Mouse (Mus musculus): ENCODE measurements at regions not wholly inside any gene's neighbourhood (a gene's known extent, or its start where the extent isn't known, plus 50 kb on each side); places are given as distances from the start of the nearest gene placed in this dataset.

DNA sequence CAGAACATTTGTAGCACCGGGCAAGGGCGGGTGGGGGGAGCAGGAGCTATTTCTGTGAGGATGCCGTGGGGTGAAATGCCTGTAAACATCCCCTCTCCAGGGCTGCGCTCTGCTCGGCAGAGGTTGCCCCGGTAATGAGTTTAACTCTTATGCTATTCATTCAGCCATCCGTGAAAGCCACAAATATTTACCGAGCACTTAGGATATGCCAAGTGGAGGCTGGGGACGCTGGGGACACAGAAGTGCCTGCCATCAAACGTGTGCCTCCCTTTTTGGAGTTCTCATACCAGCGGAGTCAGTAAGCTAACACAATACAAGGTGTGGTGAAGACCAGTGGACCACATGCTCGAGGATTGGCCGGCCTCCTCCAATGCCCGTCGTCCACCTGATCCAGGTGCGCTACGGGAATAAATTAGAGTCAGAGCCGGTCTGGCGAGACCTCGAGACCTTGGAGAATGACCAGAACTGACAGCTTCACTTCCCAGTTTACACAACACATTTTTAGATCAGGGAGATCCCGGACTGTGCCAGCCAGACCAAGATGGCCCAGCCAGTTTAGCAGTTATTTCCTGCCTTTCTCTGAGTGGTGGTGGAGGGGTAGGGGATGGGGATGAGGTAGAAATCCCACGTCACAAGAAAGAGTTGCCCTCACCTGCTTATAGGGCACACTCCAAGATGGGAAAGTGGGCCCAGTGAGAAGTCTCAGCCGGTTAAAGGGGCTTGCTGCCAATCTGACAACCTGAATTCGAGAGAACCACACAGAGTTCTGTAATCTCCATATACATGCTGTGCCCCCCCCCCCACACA, 134.4 kb downstream of the 2410131K14Rik start:
- DNase-seq (ENCODE audit: low read depth in 2 of 2, low spot score in 2 of 2) = no peak

DNA sequence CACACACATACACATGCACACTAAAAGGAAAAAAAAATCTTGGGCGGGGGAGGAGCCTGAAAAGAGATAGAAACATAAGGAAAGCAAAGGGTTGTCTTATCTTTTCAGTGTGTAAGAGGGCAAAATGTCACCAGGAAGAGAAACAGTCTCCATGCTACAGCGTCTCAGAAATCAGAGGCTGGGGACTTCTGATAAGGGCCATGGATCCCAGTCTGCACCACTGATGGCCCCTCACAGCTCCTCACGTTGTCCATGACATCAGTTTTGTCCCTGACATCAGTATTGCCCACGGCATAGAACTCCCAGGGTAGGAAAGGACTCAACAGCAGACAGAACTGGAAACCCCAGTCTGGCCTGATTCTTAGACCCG, 135.0 kb downstream of the 2410131K14Rik start:
- DNase-seq (ENCODE audit: low read depth in 2 of 2, low spot score in 2 of 2) = no peak

DNA sequence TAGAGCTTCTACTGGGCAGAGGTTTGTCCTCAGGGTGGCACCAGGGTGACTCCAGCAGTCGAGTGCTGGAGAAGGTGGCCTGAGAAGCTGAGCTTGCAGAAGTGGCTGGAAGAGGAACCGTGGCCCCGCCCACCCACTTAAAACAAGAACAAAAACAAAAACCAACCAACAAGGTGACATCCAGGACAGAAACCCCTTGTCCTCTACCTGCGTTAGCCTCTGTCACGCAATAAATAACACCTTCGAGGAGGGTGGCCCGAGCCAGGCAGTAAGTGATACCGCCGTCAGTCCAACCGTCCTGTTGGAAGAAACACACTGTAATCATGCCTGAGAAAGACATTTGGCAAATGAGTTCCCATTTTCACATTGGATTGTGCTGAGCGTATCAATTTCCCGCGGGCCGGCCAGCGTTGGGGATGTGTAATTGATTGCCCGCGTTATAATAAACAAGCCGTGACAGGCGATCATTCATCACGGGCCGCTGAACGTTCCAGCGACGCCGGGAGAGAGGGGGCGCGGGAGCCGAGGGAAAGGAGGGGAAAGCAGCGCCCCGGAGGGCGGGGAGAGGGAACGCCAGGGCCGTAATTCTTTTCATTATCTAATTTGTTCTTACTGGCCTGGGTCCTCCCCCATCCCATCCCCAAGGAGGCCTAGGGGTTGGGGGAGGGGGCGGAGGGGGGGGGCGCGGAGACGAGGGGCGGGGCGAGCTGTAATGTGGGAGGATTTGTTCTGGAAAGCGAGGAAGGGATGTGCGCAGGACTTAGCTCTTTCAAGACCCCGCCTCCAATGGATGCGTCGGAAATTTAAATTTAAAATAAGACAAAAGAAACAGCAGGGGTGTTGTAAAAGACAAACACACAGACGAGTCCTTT, 135.6 kb downstream of the 2410131K14Rik start:
- DNase-seq (ENCODE audit: low read depth in 2 of 2, low spot score in 2 of 2) = no peak

DNA sequence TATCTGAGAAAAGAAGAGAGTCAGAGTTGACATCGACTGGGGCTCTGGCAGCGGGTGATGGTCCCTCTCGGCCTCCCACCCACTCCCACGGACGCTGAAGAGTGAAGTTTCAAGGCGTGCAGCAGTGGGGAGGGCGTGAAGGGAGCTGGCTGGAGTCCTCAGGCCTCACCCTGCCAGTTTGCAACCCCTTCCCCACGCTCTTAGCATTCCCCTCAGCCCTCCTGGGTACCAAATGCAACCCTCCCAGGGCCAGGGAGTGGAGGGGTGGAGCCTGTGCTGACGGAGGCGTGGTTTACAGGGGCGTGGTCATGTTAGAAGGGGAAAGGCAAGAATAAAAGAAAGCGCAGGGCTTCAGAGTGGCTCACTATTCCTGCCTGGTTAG, 136.3 kb downstream of the 2410131K14Rik start:
- DNase-seq (ENCODE audit: low read depth in 2 of 2, low spot score in 2 of 2) = peak in 1 of 2 experiments; percentile 64

- DNase-seq (ENCODE audit: low read depth in 2 of 2, low spot score in 2 of 2) = no peak
These were observed 141.1 kb downstream of the 2410131K14Rik start for GRCm38 (mm10) chr5:118386126-118386525.

- DNase-seq (ENCODE audit: low read depth in 2 of 2, low spot score in 2 of 2) = no peak
These were observed 143.4 kb downstream of the 2410131K14Rik start for GRCm38 (mm10) chr5:118388419-118388818.

- DNase-seq (ENCODE audit: low read depth in 2 of 2, low spot score in 2 of 2) = no peak
These were observed 145.8 kb downstream of the 2410131K14Rik start for GRCm38 (mm10) chr5:118390691-118391373.

- DNase-seq (ENCODE audit: low read depth in 2 of 2, low spot score in 2 of 2) = no peak
These were observed 148.0 kb downstream of the 2410131K14Rik start for GRCm38 (mm10) chr5:118392932-118393487.

- DNase-seq (ENCODE audit: low read depth in 2 of 2, low spot score in 2 of 2) = no peak
These were observed 149.0 kb downstream of the 2410131K14Rik start for GRCm38 (mm10) chr5:118394051-118394450.

- DNase-seq (ENCODE audit: low read depth in 2 of 2, low spot score in 2 of 2) = no peak
These were observed 151.1 kb downstream of the 2410131K14Rik start for GRCm38 (mm10) chr5:118396004-118396725.

DNA sequence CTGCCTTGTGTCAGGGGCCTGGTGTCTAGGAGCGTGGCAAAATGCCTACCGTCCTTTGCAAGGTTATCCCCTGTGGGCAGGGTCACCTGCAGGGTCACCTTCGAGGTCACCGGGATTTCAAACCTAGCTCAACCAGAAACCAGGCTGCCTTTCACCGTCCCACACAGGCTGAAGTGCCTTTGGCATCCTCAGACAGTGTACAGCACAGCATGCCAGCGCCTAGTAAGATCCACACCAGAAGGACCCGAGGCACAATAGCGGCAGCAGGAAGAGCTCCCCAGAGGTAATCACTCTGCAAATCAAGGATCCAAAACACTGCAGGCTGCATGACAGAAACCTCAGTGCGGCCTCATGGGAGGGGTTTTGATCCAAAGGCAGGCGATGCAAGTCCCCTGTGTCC, 155.9 kb downstream of the 2410131K14Rik start:
- DNase-seq (ENCODE audit: low read depth in 2 of 2, low spot score in 2 of 2) = no peak

DNA sequence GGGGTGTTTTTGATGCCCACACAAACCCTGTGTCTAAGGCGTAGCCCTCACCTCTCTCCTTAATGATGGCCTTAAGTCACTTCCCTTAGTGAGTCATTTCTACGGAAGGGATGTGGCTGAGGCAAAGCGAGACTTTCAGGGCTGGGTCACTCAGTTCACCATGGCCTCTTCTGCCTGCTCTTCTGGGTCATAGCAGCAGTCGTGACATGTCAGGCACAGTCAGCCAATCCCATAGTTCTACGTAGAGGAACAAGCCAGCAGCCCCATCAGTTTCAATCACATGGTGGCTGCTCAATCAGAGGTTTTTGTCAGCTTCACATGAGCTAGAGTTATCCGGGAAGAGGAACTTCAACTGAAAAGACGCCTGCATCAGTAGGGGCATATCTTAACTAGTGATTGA, 156.1 kb upstream of the Med13l start:
- no peak for DNase-seq (ENCODE audit: low read depth in 2 of 2, low spot score in 2 of 2)

DNA sequence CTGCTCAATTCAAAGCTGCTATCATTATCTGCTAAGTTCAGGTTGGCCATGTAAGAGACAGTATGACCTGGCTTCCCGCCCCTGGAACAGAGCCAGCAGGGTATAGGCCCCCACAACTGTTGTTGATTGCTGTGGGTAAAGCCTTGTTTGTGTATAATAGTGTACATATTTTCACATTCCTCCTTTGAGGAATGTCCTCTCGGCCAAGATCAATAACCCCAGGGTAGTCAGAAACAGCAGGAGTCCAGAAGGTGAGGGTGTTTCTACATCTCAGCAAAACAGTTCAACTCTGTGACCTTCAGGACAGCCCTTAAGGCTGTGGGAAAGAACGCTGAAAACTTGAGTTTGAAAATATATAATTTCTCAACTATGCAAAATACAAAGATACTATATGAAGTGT, 155.1 kb upstream of the Med13l start:
- no peak for DNase-seq (ENCODE audit: low read depth in 2 of 2, low spot score in 2 of 2)

- no peak for DNase-seq (ENCODE audit: low read depth in 2 of 2, low spot score in 2 of 2)
These were observed 153.0 kb upstream of the Med13l start for GRCm38 (mm10) chr5:118407451-118407850.

DNA sequence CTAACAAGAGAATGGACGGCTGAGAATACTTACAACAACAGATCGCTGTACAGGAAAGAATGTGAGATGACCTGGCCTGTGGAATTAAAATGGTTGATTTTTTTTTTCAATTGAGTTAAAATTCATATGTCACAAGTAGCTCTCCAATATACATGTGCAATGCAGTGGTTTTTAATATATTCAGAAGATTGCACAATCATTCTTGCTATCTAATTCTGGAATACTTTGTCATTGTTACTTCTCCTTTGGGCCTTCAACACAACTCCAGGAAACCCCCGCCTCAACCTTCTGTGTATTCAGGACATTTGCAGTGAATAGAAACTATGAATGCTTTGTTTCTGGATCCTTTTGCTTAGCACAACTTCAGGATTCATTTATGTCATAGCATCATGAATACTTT, 152.5 kb upstream of the Med13l start:
- no peak for DNase-seq (ENCODE audit: low read depth in 2 of 2, low spot score in 2 of 2)

GRCm38 (mm10) chr5:118408826-118409225, 151.7 kb upstream of the Med13l start:
- no peak for DNase-seq (ENCODE audit: low read depth in 2 of 2, low spot score in 2 of 2)

GRCm38 (mm10) chr5:118413428-118414282, 146.8 kb upstream of the Med13l start:
- peak in 1 of 2 experiments; percentile 16 for DNase-seq (ENCODE audit: low read depth in 2 of 2, low spot score in 2 of 2)

GRCm38 (mm10) chr5:118419344-118420037, 141.0 kb upstream of the Med13l start:
- no peak for DNase-seq (ENCODE audit: low read depth in 2 of 2, low spot score in 2 of 2)

Measured in CD8-positive naive resting alpha-beta T cell, adult 2 months (primary cell).